Mouse (Mus musculus) lung, embryonic 14.5 days (tissue): ENCODE data around the gene Cacng6. TPM values are rescaled to one million over a fixed set of nuclear protein-coding genes. Genes with fewer than 3 reads are reported as not detected.

Source experiments
- ATAC-seq: fragments of 200-750 bp; cut with Nextera tagmentation; 2 replicates; pipeline ENCODE4 v1.8.0; 2017; ENCODE audit warnings: mild to moderate bottlenecking, moderate TSS enrichment, moderate library complexity; ENCODE audit not compliant: insufficient read depth
- DNase-seq: peaks from one replicate; pipeline ENCODE4 v3.0.0-alpha.2; 2015
- H3K27ac ChIP-seq: fragments of 300-500 bp; sonication (generic); 2 replicates; pipeline ENCODE4 v1.5.1; 2014; ENCODE audit warnings: low read depth, mild to moderate bottlenecking, moderate library complexity
- H3K27me3 ChIP-seq: fragments of 300-500 bp; sonication (generic); 2 replicates; pipeline ENCODE4 v1.6.1; 2014; ENCODE audit warnings: low read length, control low read depth; ENCODE audit not compliant: insufficient read depth
- H3K36me3 ChIP-seq: fragments of 300-500 bp; sonication (generic); 2 replicates; pipeline ENCODE4 v1.6.1; 2014; ENCODE audit warnings: control low read depth; ENCODE audit not compliant: insufficient read depth
- H3K4me1 ChIP-seq: fragments of 300-500 bp; sonication (generic); 2 replicates; pipeline ENCODE4 v1.6.1; 2014; ENCODE audit warnings: antibody characterized with exemption, control low read depth; ENCODE audit not compliant: insufficient read depth
- H3K4me2 ChIP-seq: fragments of 300-500 bp; sonication (generic); 2 replicates; pipeline ENCODE4 v1.6.1; 2014; ENCODE audit warnings: mild to moderate bottlenecking
- H3K4me3 ChIP-seq: fragments of 300-500 bp; sonication (generic); 2 replicates; pipeline ENCODE4 v1.5.1; 2014; ENCODE audit warnings: low read depth, low read length
- H3K9ac ChIP-seq: fragments of 300-500 bp; sonication (generic); 2 replicates; pipeline ENCODE4 v1.6.1; 2014
- H3K9me3 ChIP-seq: fragments of 300-500 bp; sonication (generic); 2 replicates; pipeline ENCODE4 v1.6.1; 2016; ENCODE audit warnings: low read depth, low read length, control low read depth
- CTCF ChIP-seq: IDR thresholded peaks from 2 replicates; pipeline ENCODE4 v1.5.1; 2016; ENCODE audit warnings: antibody characterized with exemption, low read depth
- WGBS: fragments of 180-500 bp; shearing (Covaris S2); extraction: QIAGEN DNeasy Blood & Tissue Kit; methylation state at CpG from one replicate; pipeline ENCODE4 v1.1.7; 2014; 5-methylcytosine and 5-hydroxymethylcytosine counted together
- polyA plus RNA-seq: library from polyadenylated mRNA; unstranded; fragments of >200 nt; fragmentation: Nextera tagmentation; extraction: Ambion mirVana; gene quantifications from 2 replicates; pipeline ENCODE4 v1.2.1, GENCODE M21; 2014

Cacng6 gene
- polyA plus RNA-seq: not detected in 2 replicates

- Histone ChIP-seq H3K27me3 (peaks cover 48% of the 10 kb centered on the region), H3K27ac (no peak within 1 kb of the TSS), H3K36me3 (no peaks in the 10 kb centered on the region), H3K4me1 (no peaks in the 10 kb centered on the region), H3K4me2 (peak within 1 kb of the TSS; percentile 49), H3K4me3 (peak within 1 kb of the TSS; percentile 12; the same call in 1 of the 2 replicates), H3K9ac (0 out of 2 replicates have a peak within 1 kb of the TSS, but pooled peaks have one; percentile 9), H3K9me3 (no peaks in the 10 kb centered on the region)
- DNase-seq: no peak
- 39% methylated on average over 4 of the region's 4 CpGs for WGBS
- no peak for TF ChIP-seq CTCF
- 0 out of 2 replicates have a peak, but pooled peaks have one; percentile 11 for ATAC-seq
Observed at GRCm38 (mm10) chr7:3423895-3424294, at the start of gene Cacng6. Gene Cacng6, plus strand, starts transcription at chr7:3424195.

GRCm38 (mm10) chr7:3376831-3377230, 47.2 kb upstream of the Cacng6 start:
- H3K27ac ChIP-seq: no peak overlapping the region
- H3K27me3 ChIP-seq: no peaks in the 10 kb centered on the region
- no peaks in the 10 kb centered on the region for H3K4me1 ChIP-seq
- H3K9me3 ChIP-seq: no peaks in the 10 kb centered on the region
- DNase-seq (peak; percentile 57), ATAC-seq (no peak)
- H3K4me2 ChIP-seq: no peak overlapping the region
- 50% methylated on average over 4 of the region's 4 CpGs for WGBS
- H3K4me3 ChIP-seq: no peak overlapping the region
- no peaks in the 10 kb centered on the region for H3K36me3 ChIP-seq
- no peak overlapping the region for H3K9ac ChIP-seq
- TF ChIP-seq CTCF: peak; percentile 44; the same call in 1 of the 2 replicates

GRCm38 (mm10) chr7:3382123-3382522, 41.9 kb upstream of the Cacng6 start:
- WGBS: 80% methylated on average over 9 of the region's 9 CpGs
- H3K4me1 ChIP-seq: no peaks in the 10 kb centered on the region
- no peak for TF ChIP-seq CTCF
- H3K4me2 ChIP-seq: no peak overlapping the region
- H3K36me3 ChIP-seq: no peaks in the 10 kb centered on the region
- H3K9me3 ChIP-seq: no peaks in the 10 kb centered on the region
- H3K9ac ChIP-seq: no peak overlapping the region
- no peak overlapping the region for H3K27ac ChIP-seq
- no peak overlapping the region for H3K4me3 ChIP-seq
- DNase-seq (no peak), ATAC-seq (no peak)
- H3K27me3 ChIP-seq: no peaks in the 10 kb centered on the region

- no peak for TF ChIP-seq CTCF
- H3K4me1 ChIP-seq: no peaks in the 10 kb centered on the region; the same call in 1 of the 2 replicates
- WGBS: 89% methylated on average over 5 of the region's 5 CpGs
Observed at GRCm38 (mm10) chr7:3384807-3385319, 39.1 kb upstream of the Cacng6 start.

GRCm38 (mm10) chr7:3386036-3386730, 37.8 kb upstream of the Cacng6 start:
- no peaks in the 10 kb centered on the region; the same call in 1 of the 2 replicates for H3K4me1 ChIP-seq
- 75% methylated on average over 6 of the region's 6 CpGs for WGBS
- ATAC-seq (no peak), DNase-seq (no peak)
- H3K9me3 ChIP-seq: no peaks in the 10 kb centered on the region
- H3K27ac ChIP-seq: no peak overlapping the region
- no peak overlapping the region for H3K4me2 ChIP-seq
- no peak for TF ChIP-seq CTCF
- H3K27me3 ChIP-seq: no peaks in the 10 kb centered on the region
- H3K4me3 ChIP-seq: no peak overlapping the region
- H3K9ac ChIP-seq: no peak overlapping the region
- H3K36me3 ChIP-seq: no peaks in the 10 kb centered on the region

More at GRCm38 (mm10) chr7:3384807-3385319, 39.1 kb upstream of the Cacng6 start:
- DNase-seq (no peak), ATAC-seq (no peak)
- no peaks in the 10 kb centered on the region for H3K36me3 ChIP-seq
- H3K9ac ChIP-seq: no peak overlapping the region
- no peak overlapping the region for H3K4me2 ChIP-seq
- no peak overlapping the region for H3K27ac ChIP-seq
- H3K4me3 ChIP-seq: no peak overlapping the region
- H3K9me3 ChIP-seq: no peaks in the 10 kb centered on the region
- no peaks in the 10 kb centered on the region for H3K27me3 ChIP-seq

- no peaks in the 10 kb centered on the region for H3K9me3 ChIP-seq
- no peak for TF ChIP-seq CTCF
- WGBS: 84% methylated on average over 18 of the region's 18 CpGs
- H3K27me3 ChIP-seq: no peaks in the 10 kb centered on the region
- H3K9ac ChIP-seq: no peak overlapping the region
- H3K27ac ChIP-seq: no peak overlapping the region
- peaks cover 3% of the 10 kb centered on the region; the same call in 1 of the 2 replicates for H3K4me1 ChIP-seq
- no peak for ATAC-seq
- DNase-seq: no peak
- H3K36me3 ChIP-seq: no peaks in the 10 kb centered on the region
- no peak overlapping the region for H3K4me3 ChIP-seq
- no peak overlapping the region for H3K4me2 ChIP-seq
Observed at GRCm38 (mm10) chr7:3387761-3388160, 36.2 kb upstream of the Cacng6 start.

GRCm38 (mm10) chr7:3388885-3389284, 35.1 kb upstream of the Cacng6 start:
- Histone ChIP-seq H3K4me1 (peaks cover 3% of the 10 kb centered on the region; the same call in 1 of the 2 replicates), H3K27ac (no peak overlapping the region), H3K4me3 (peak overlapping the region; percentile 28; the same call in 1 of the 2 replicates), H3K4me2 (peak overlapping the region; percentile 65), H3K9me3 (no peaks in the 10 kb centered on the region), H3K9ac (no peak overlapping the region), H3K27me3 (no peaks in the 10 kb centered on the region), H3K36me3 (no peaks in the 10 kb centered on the region)
- ATAC-seq (no peak), DNase-seq (no peak)
- WGBS: 42% methylated on average over 6 of the region's 6 CpGs
- TF ChIP-seq CTCF: no peak
